Mouse (Mus musculus): ENCODE data around the gene Serpina3j. TPM values are rescaled to one million over a fixed set of nuclear protein-coding genes. Genes with fewer than 3 reads are reported as not detected.
"Not testable (repeated sequence)": the region's sequence is repeated elsewhere in the genome, so short reads cannot be mapped to it uniquely, and the experiment has no call there.

The Serpina3j gene
- total and polyA plus RNA-seq, 3 experiments = 0.27 TPM; not detected in 2

- DNase-seq (ENCODE audit: low spot score) (no peak), ATAC-seq (ENCODE audit: extremely low read depth, insufficient number of reproducible peaks, low FRiP score, poor library complexity, severe bottlenecking) (no peak)
- TF ChIP-seq GATA1 (IDR thresholded peaks at IDR 0.05; ENCODE audit: borderline replicate concordance, low read length) = no peak
- TF ChIP-seq GATA2 (IDR thresholded peaks at IDR 0.05; ENCODE audit: borderline replicate concordance, low read depth, low read length) = no peak
- no peak for TF ChIP-seq TAL1 (conservative IDR thresholded peaks at IDR 0.05; ENCODE audit: low read depth, low read length)
- TF ChIP-seq CTCF (IDR thresholded peaks at IDR 0.05; ENCODE audit: low read depth, low read length) = no peak
- TF ChIP-seq POLR2AphosphoS5 (IDR thresholded peaks at IDR 0.05; ENCODE audit: insufficient replicate concordance, low read depth, low read length) = no peak
- Histone ChIP-seq H3K9me3 (replicated peaks) (peaks cover 33% of the 10 kb centered on the region), H3K4me3 (ENCODE audit: low read depth, low read length) (no peak overlapping the region), H3K36me3 (replicated peaks) (no peaks in the 10 kb centered on the region), H3K27me3 (ENCODE audit: insufficient read depth, low read length) (no peaks in the 10 kb centered on the region), H3K4me1 (ENCODE audit: insufficient read depth, low read depth, low read length) (no peaks in the 10 kb centered on the region)
Observed at GRCm38 (mm10) chr12:104338705-104339104, 24.4 kb downstream of the Serpina3j start.

GRCm38 (mm10) chr12:104342489-104342888 lies 28.1 kb downstream of the Serpina3j start:
- peaks cover 41% of the 10 kb centered on the region for H3K9me3 ChIP-seq (replicated peaks)
- ATAC-seq (ENCODE audit: extremely low read depth, insufficient number of reproducible peaks, low FRiP score, poor library complexity, severe bottlenecking); H3K27me3 ChIP-seq (ENCODE audit: insufficient read depth, low read length); H3K4me3 ChIP-seq (ENCODE audit: low read depth, low read length); H3K36me3 ChIP-seq (replicated peaks); H3K4me1 ChIP-seq (ENCODE audit: insufficient read depth, low read depth, low read length); DNase-seq (ENCODE audit: low spot score): not testable (repeated sequence)

DNA sequence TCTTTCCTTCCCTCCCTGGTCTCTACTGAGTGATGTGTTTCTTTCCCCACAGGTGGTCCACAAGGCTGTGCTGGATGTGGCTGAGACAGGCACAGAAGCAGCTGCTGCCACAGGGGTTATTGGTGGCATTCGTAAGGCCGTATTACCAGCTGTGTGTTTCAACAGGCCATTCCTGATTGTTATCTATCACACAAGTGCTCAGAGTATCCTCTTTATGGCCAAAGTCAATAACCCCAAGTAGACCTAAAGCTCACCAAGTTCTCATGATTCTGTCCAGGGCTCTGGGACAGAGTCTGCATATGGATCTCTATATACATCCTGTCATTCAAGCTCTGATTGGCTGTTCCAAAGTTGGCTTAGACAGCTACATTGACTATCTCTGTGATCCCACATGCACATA lies 30.8 kb downstream of the Serpina3j start:
- no peak for TF ChIP-seq POLR2AphosphoS5 (IDR thresholded peaks at IDR 0.05; ENCODE audit: insufficient replicate concordance, low read depth, low read length)
- TF ChIP-seq CTCF (IDR thresholded peaks at IDR 0.05; ENCODE audit: low read depth, low read length) = no peak
- no peak for TF ChIP-seq TAL1 (conservative IDR thresholded peaks at IDR 0.05; ENCODE audit: low read depth, low read length)
- no peak for TF ChIP-seq GATA1 (IDR thresholded peaks at IDR 0.05; ENCODE audit: borderline replicate concordance, low read length)
- TF ChIP-seq GATA2 (IDR thresholded peaks at IDR 0.05; ENCODE audit: borderline replicate concordance, low read depth, low read length) = no peak
- H3K36me3 ChIP-seq (replicated peaks) = no peaks in the 10 kb centered on the region
- H3K4me3 ChIP-seq (ENCODE audit: low read depth, low read length) = no peak overlapping the region
- no peaks in the 10 kb centered on the region for H3K27me3 ChIP-seq (ENCODE audit: insufficient read depth, low read length)
- ATAC-seq (ENCODE audit: extremely low read depth, insufficient number of reproducible peaks, low FRiP score, poor library complexity, severe bottlenecking) (no peak), DNase-seq (ENCODE audit: low spot score) (no peak)
- H3K4me1 ChIP-seq (ENCODE audit: insufficient read depth, low read depth, low read length) = no peaks in the 10 kb centered on the region
- peaks cover 28% of the 10 kb centered on the region for H3K9me3 ChIP-seq (replicated peaks)

DNA sequence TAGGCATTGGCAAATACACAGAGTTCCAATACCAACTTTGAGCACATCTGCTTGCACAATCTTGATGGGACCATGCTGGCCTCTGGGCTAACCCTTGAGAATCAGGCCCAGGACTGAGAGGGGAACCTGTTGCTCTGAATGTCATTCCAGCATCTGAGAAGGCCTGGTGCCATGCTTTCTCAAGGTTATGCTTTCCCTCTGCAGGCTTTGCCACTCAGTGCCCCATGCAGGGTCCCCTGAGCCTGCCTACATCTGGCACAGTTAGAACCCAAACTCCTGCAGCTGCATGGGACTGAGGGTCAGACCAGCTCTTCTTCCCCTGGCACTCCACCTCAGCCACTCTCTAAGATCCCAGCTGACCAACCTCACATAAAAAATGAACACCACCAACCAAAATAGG lies 31.4 kb downstream of the Serpina3j start:
- TF ChIP-seq CTCF (IDR thresholded peaks at IDR 0.05; ENCODE audit: low read depth, low read length) (no peak), POLR2AphosphoS5 (IDR thresholded peaks at IDR 0.05; ENCODE audit: insufficient replicate concordance, low read depth, low read length) (no peak), GATA2 (IDR thresholded peaks at IDR 0.05; ENCODE audit: borderline replicate concordance, low read depth, low read length) (no peak), GATA1 (IDR thresholded peaks at IDR 0.05; ENCODE audit: borderline replicate concordance, low read length) (no peak), TAL1 (conservative IDR thresholded peaks at IDR 0.05; ENCODE audit: low read depth, low read length) (no peak)

DNA sequence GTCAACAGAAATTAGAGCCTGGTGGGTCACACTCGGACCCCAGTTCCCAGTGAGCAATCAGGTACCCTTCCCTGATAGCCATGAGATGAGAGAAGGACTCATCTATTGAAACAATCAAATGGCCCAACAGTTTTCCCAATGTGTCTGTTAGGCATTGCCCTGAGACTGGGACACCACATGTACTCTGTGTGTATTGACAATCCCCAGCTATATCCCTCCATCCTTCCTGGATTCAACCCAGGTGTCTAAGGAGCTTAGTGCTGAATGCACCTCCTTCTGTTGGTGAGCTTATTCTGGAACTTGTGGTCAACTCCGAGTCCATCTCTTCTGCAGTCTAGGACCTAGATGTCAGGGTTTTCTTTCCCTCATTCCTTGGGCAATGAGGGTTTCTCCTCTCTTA lies 32.7 kb downstream of the Serpina3j start:
- Histone ChIP-seq H3K27me3 (ENCODE audit: insufficient read depth, low read length) (no peaks in the 10 kb centered on the region), H3K4me1 (ENCODE audit: insufficient read depth, low read depth, low read length) (no peaks in the 10 kb centered on the region), H3K9me3 (replicated peaks) (peaks cover 22% of the 10 kb centered on the region), H3K36me3 (replicated peaks) (no peaks in the 10 kb centered on the region), H3K4me3 (ENCODE audit: low read depth, low read length) (no peak overlapping the region)
- DNase-seq (ENCODE audit: low spot score) (no peak), ATAC-seq (ENCODE audit: extremely low read depth, insufficient number of reproducible peaks, low FRiP score, poor library complexity, severe bottlenecking) (no peak)
- TF ChIP-seq GATA1 (IDR thresholded peaks at IDR 0.05; ENCODE audit: borderline replicate concordance, low read length) (no peak), TAL1 (conservative IDR thresholded peaks at IDR 0.05; ENCODE audit: low read depth, low read length) (no peak), GATA2 (IDR thresholded peaks at IDR 0.05; ENCODE audit: borderline replicate concordance, low read depth, low read length) (no peak), CTCF (IDR thresholded peaks at IDR 0.05; ENCODE audit: low read depth, low read length) (no peak), POLR2AphosphoS5 (IDR thresholded peaks at IDR 0.05; ENCODE audit: insufficient replicate concordance, low read depth, low read length) (no peak)

More for the DNA sequence above, 31.4 kb downstream of the Serpina3j start:
- Histone ChIP-seq H3K4me1 (ENCODE audit: insufficient read depth, low read depth, low read length) (no peaks in the 10 kb centered on the region), H3K9me3 (replicated peaks) (peaks cover 24% of the 10 kb centered on the region), H3K36me3 (replicated peaks) (no peaks in the 10 kb centered on the region), H3K4me3 (ENCODE audit: low read depth, low read length) (no peak overlapping the region), H3K27me3 (ENCODE audit: insufficient read depth, low read length) (no peaks in the 10 kb centered on the region)
- no peak for DNase-seq (ENCODE audit: low spot score)
- ATAC-seq (ENCODE audit: extremely low read depth, insufficient number of reproducible peaks, low FRiP score, poor library complexity, severe bottlenecking) = no peak

DNA sequence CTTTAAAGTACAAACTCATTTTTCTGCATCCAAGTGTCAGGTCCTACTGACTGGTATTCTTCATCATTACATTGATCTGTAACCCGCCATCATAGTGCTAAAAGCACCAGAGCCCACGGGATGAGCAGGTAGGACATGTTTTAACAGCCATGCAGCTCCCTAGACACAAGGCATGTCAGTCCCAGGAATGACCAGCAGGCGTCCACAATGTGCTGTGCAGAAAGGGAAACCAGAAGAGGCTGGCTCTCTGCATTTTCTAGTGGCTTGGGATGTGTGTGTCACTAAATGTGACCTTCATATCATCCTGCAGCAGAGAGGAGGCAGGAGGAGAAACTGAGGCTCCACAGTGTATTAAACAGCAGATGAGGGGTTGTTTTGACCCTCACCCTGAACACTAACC lies 37.5 kb downstream of the Serpina3j start:
- not testable (repeated sequence) for ATAC-seq (ENCODE audit: extremely low read depth, insufficient number of reproducible peaks, low FRiP score, poor library complexity, severe bottlenecking)
- peaks cover 31% of the 10 kb centered on the region for H3K9me3 ChIP-seq (replicated peaks)

GRCm38 (mm10) chr12:104356006-104356405 lies 41.7 kb downstream of the Serpina3j start:
- H3K9me3 ChIP-seq (replicated peaks) = peaks cover 61% of the 10 kb centered on the region
- H3K36me3 ChIP-seq (replicated peaks) = no peaks in the 10 kb centered on the region
- TF ChIP-seq GATA2 (IDR thresholded peaks at IDR 0.05; ENCODE audit: borderline replicate concordance, low read depth, low read length) = no peak
- no peak for TF ChIP-seq TAL1 (conservative IDR thresholded peaks at IDR 0.05; ENCODE audit: low read depth, low read length)
- no peak for ATAC-seq (ENCODE audit: extremely low read depth, insufficient number of reproducible peaks, low FRiP score, poor library complexity, severe bottlenecking)
- H3K4me3 ChIP-seq (ENCODE audit: low read depth, low read length) = no peak overlapping the region
- no peak for DNase-seq (ENCODE audit: low spot score)
- H3K27me3 ChIP-seq (ENCODE audit: insufficient read depth, low read length) = no peaks in the 10 kb centered on the region
- no peaks in the 10 kb centered on the region for H3K4me1 ChIP-seq (ENCODE audit: insufficient read depth, low read depth, low read length)

More for the DNA sequence above, 37.5 kb downstream of the Serpina3j start:
- H3K4me3 ChIP-seq (ENCODE audit: low read depth, low read length); H3K27me3 ChIP-seq (ENCODE audit: insufficient read depth, low read length); DNase-seq (ENCODE audit: low spot score); H3K4me1 ChIP-seq (ENCODE audit: insufficient read depth, low read depth, low read length); H3K36me3 ChIP-seq (replicated peaks): not testable (repeated sequence)

Measured in G1E (cell line).